ENCODE assay signal across 8 mouse cellular contexts in genomic region chr8:90908580-90909471, GRCm38 (mm10).
DNase-seq lines count a peak whose midpoint lies in the region.

No protein-coding gene starts in this region.

- H3K27me3 ChIP-seq in hindbrain, embryonic 10.5 days (ENCODE audit: insufficient read depth, poor library complexity, severe bottlenecking) = peaks cover 21% of the 10 kb centered on the region

- under 1% methylated on average over 85 of the region's 89 CpGs for WGBS in hindbrain, embryonic 10.5 days

- H3K36me3 ChIP-seq in hindbrain, embryonic 10.5 days = no peaks in the 10 kb centered on the region

- H3K4me1 ChIP-seq in hindbrain, embryonic 10.5 days (replicated peaks) = peaks cover 34% of the 10 kb centered on the region

- DNase-seq in Muller cell, postnatal 12 days (ENCODE audit: inconsistent ontology term) = peak; percentile 61
- peak; percentile 69 for DNase-seq in cerebellum, adult 9-11 months
- DNase-seq in frontal cortex, adult 2 months (ENCODE audit: extremely low spot score in 1 of 2, low spot score in 1 of 2) = peak; percentile 18 to 47
- peak; percentile 62 for DNase-seq in hindbrain, embryonic 10.5 days (ENCODE audit: low spot score)
- peak; percentile 49 to 51 for DNase-seq in layer of hippocampus, postnatal 36 days
- peak; percentile 65 for DNase-seq in lung, postnatal 25 days (ENCODE audit: low spot score)
- peak; percentile 61 for DNase-seq in retina, embryonic 14.5 days (ENCODE audit: low spot score)
- peak; percentile 65 to 72 for DNase-seq in thymus, postnatal 36 days

- peak overlapping the region; percentile 94 for H3K4me3 ChIP-seq in hindbrain, embryonic 10.5 days

- peak overlapping the region; percentile 97 for H3K27ac ChIP-seq in hindbrain, embryonic 10.5 days

- no peaks in the 10 kb centered on the region for H3K9me3 ChIP-seq in hindbrain, embryonic 10.5 days

Comparison
In these comparisons a context has a peak if more than half of its experiments do, and no peak if none do; other contexts are left out.
1. Peak in every context shown above with its lines: DNase-seq, H3K4me3 ChIP-seq and H3K27ac ChIP-seq.